Mouse (Mus musculus) cortical plate, adult 2 months (tissue): Measurements from ENCODE around the gene Epb41l3.

ENCODE experiments used
- CTCF ChIP-seq: fragments of 200-500 bp; IDR thresholded peaks from 2 replicates; pipeline ENCODE4 v1.5.1; 2011; ENCODE audit warnings: mild to moderate bottlenecking, control low read depth, low read length; ENCODE audit not compliant: insufficient read depth; ENCODE audit errors: extremely low read depth
- POLR2A ChIP-seq: fragments of 200-500 bp; IDR thresholded peaks from 2 replicates; pipeline ENCODE4 v1.6.1; 2011; ENCODE audit warnings: mild to moderate bottlenecking, low read length, control low read depth; ENCODE audit not compliant: insufficient read depth; ENCODE audit errors: extremely low read depth

- no peak for TF ChIP-seq CTCF
- no peak for TF ChIP-seq POLR2A
Observed at GRCm38 (mm10) chr17:69127981-69128380, 52.5 kb downstream of the Epb41l3 start.
